Mouse (Mus musculus): ENCODE measurements around the gene Apba2.

DNA sequence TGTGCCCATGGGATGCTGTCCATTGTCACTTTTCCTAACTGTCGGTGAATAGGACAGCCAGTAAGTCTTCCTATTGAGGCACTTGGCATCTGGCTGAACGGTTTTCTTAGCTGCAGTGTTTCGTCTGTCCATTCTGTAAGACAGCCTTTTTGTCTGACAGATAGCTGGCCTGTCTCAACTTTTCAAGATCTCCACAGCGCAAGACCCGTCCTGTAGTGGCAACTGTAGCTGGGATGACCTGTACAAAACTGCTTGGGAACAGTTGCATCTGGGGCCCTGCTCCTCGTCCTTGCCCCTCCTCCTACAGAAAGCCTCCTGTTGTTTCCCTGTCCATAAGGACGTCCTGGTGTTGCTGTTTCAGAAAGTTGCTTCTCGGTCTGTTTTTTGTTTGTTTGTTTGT is 157.8 kb downstream of the Apba2 start:
- no peak for TF ChIP-seq CTCF (IDR thresholded peaks at IDR 0.05; ENCODE audit: low read depth, low read length)
- no peak for TF ChIP-seq POLR2A (IDR thresholded peaks at IDR 0.05; ENCODE audit: borderline replicate concordance, low read depth, low read length)
